In the genomic region with DNA sequence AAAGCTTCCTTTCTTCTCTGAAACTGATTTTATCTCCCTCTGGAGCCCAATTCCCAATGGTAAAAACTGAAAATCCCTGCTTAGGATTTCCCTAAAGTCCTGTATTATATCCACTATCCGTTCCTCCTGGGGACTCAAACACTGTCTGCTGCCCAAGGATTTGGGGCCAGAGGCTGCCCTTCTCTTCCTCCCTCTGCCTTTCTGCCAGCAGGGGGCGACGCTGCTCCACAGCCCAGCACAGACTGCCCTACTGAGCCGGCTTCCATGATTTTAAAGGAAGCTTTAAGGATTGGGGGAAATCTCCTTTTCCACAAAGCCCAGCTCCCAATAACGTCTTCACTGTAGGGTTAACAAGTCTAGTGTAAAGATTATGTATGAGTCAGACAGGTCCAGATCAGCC, we compare ENCODE assay signal across 9 mouse cellular contexts.
DNase-seq lines count a peak whose midpoint lies in the region; ATAC-seq and TF ChIP-seq lines count a peak whose summit lies in the region.
"Had no signal": no experiment of that assay in that cellular context is flagged by ENCODE, and none has a peak within 500 bp of the region (broad histone marks: within the 10 kb centered on the region; RNA-seq: fewer than 3 reads in every experiment).

No protein-coding gene starts in this region.

- TF ChIP-seq CTCF in embryonic fibroblast, embryonic 13.5 days (IDR thresholded peaks at IDR 0.05; ENCODE audit: borderline replicate concordance, insufficient read depth, low read length) = peak; percentile 28; the same call in 1 of the 2 replicates

- H3K4me3 ChIP-seq in liver, embryonic 11.5 days (ENCODE audit: low read depth, low read length) = no peak overlapping the region
- H3K4me3 ChIP-seq in ES-E14 (ENCODE audit: insufficient read depth in 1 of 2, low read depth in 1 of 2, low read length in 2 of 2, poor library complexity in 1 of 2, severe bottlenecking in 1 of 2) = peak overlapping the region in 1 of 2 experiments; percentile 14; a peak in 1 of 4 replicates
- H3K4me3 ChIP-seq in embryonic fibroblast, embryonic 13.5 days (ENCODE audit: insufficient read depth, low read length) = no peak overlapping the region

- 45% methylated on average over 5 of the region's 5 CpGs for WGBS in liver, embryonic 11.5 days

- H3K36me3 ChIP-seq in liver, embryonic 11.5 days (ENCODE audit: control insufficient read depth, insufficient read depth, low read length) = no peaks in the 10 kb centered on the region
- no peaks in the 10 kb centered on the region for H3K36me3 ChIP-seq in ES-E14 (ENCODE audit: control insufficient read depth, insufficient read depth, low read length, poor library complexity, severe bottlenecking)

- H3K27me3 ChIP-seq in liver, embryonic 11.5 days (replicated peaks; ENCODE audit: control insufficient read depth, insufficient read depth, low read length) = no peaks in the 10 kb centered on the region

- H3K9ac ChIP-seq in liver, embryonic 11.5 days (ENCODE audit: low read depth, low read length) = no peak overlapping the region
- no peak overlapping the region for H3K9ac ChIP-seq in ES-E14 (ENCODE audit: insufficient read depth, low read depth, low read length, poor library complexity, severe bottlenecking)

- peak; percentile 58; the same call in 1 of the 2 replicates for ATAC-seq in frontal cortex, adult (ENCODE audit: low TSS enrichment)
- ATAC-seq in liver, embryonic 11.5 days (replicated peaks; ENCODE audit: low FRiP score) = no peak

- no peak overlapping the region for H3K27ac ChIP-seq in liver, embryonic 11.5 days (ENCODE audit: low read depth, low read length)
- H3K27ac ChIP-seq in ES-E14 (ENCODE audit: insufficient read depth, low read depth, low read length, poor library complexity, severe bottlenecking) = no peak overlapping the region; the same call in 1 of the 2 replicates
- H3K27ac ChIP-seq in embryonic fibroblast, embryonic 13.5 days (ENCODE audit: insufficient read depth, low read length) = no peak overlapping the region
- H3K27ac ChIP-seq: macrophage had no signal

- no peak for TF ChIP-seq POLR2A in embryonic fibroblast, embryonic 13.5 days (IDR thresholded peaks at IDR 0.05; ENCODE audit: low read depth, low read length)

- in situ Hi-C loops in ES-E14 (cut with MboI; ENCODE audit: low sequenced_read_pairs in 2 of 2, unreplicated experiment in 2 of 2) = no loop called here

- no peak overlapping the region for H3K4me2 ChIP-seq in liver, embryonic 11.5 days

- DNase-seq in frontal cortex, postnatal 36 days (ENCODE audit: low spot score in 2 of 2) = no peak
- DNase-seq in liver (peak; percentile 35), ES-E14 (ENCODE audit: low read depth, low spot score) (peak; percentile 56)
- DNase-seq in liver, embryonic 11.5 days (ENCODE audit: low spot score) = no peak
- DNase-seq in natural killer cell, adult 2 months (ENCODE audit: low spot score in 2 of 2) = no peak
- no peak for DNase-seq in Muller cell, postnatal 12 days (ENCODE audit: inconsistent ontology term)

- H3K9me3 ChIP-seq in liver, embryonic 11.5 days (ENCODE audit: control insufficient read depth, low read length) = no peaks in the 10 kb centered on the region
- H3K9me3 ChIP-seq in ES-E14 (ENCODE audit: control insufficient read depth, insufficient read depth, low read depth, low read length) = no peaks in the 10 kb centered on the region

- no peaks in the 10 kb centered on the region for H3K4me1 ChIP-seq in liver, embryonic 11.5 days (replicated peaks; ENCODE audit: control insufficient read depth, insufficient read depth, low read length)
- H3K4me1 ChIP-seq in ES-E14 (ENCODE audit: control insufficient read depth in 2 of 2, insufficient read depth in 2 of 2, low read length in 2 of 2, poor library complexity in 1 of 2) = peaks cover 0 to 2% of the 10 kb centered on the region in 2 experiments; a peak in 1 of 4 replicates
- no peaks in the 10 kb centered on the region for H3K4me1 ChIP-seq in embryonic fibroblast, embryonic 13.5 days (ENCODE audit: control insufficient read depth, insufficient read depth, low read length)

TF ChIP-seq in ES-E14, 5 proteins besides CTCF, POLR2A, EP300 and RAD21:
- TF ChIP-seq ZC3H11A (IDR thresholded peaks at IDR 0.05; ENCODE audit: borderline replicate concordance, low read depth, low read length) = peak; percentile 30; the same call in 1 of the 2 replicates
- TF ChIP-seq MAFK (IDR thresholded peaks at IDR 0.05; ENCODE audit: insufficient read depth, low read depth, low read length) = no peak

Comparison
In these comparisons a context has a peak if more than half of its experiments do, and no peak if none do; other contexts are left out.
1. DNase-seq: peak in liver (single experiment) and ES-E14 (single experiment); none in frontal cortex, postnatal 36 days (0 of 2), liver, embryonic 11.5 days (single experiment), natural killer cell, adult 2 months (0 of 2) and Muller cell, postnatal 12 days (single experiment).